Mouse (Mus musculus) small intestine, adult 2 months (tissue): ENCODE data around the gene Bach2.

ENCODE experiments used
- CTCF ChIP-seq: fragments of 200-500 bp; IDR thresholded peaks from 2 replicates; pipeline ENCODE4 v1.5.1; 2012; ENCODE audit warnings: low read depth, mild to moderate bottlenecking, control low read depth, inconsistent platforms, low read length, moderate library complexity, mixed read lengths; ENCODE audit not compliant: insufficient replicate concordance, insufficient read length; ENCODE audit errors: extremely low read depth
- POLR2A ChIP-seq: fragments of 200-500 bp; IDR thresholded peaks from 2 replicates; pipeline ENCODE4 v1.6.1; 2012; ENCODE audit warnings: low read depth, mild to moderate bottlenecking, control low read depth, inconsistent platforms, low read length, moderate library complexity

DNA sequence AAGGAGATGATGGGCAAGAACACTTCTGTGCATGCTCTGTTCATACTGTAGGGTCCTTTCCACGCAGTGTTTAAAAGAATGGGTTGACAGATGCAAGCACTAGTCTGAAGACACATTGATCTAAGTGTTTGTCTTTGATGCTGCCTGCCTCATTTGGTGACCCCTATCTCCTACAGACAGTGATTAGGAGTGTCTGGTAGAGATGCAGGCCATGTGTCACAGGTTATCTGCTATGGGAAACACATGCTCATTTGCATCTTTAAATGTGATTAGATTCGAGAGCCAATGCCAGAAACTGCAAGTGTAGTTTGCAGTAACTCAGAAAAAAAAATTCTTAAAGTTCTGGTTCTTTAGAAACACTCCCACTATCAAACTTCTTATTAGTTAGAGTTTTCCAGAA, 32.8 kb upstream of the Bach2 start:
- no peak for TF ChIP-seq POLR2A
- no peak for TF ChIP-seq CTCF
